Mouse (Mus musculus) liver, embryonic 14.5 days (tissue): ENCODE measurements around the gene Fam49a.

Source experiments
- CTCF ChIP-seq: IDR thresholded peaks from 2 replicates; pipeline ENCODE4 v1.5.1; 2016; ENCODE audit warnings: antibody characterized with exemption, low read depth, control low read depth
- EP300 ChIP-seq: IDR thresholded peaks from 2 replicates; pipeline ENCODE4 v1.6.1; 2016; ENCODE audit warnings: antibody characterized with exemption, low read depth

DNA sequence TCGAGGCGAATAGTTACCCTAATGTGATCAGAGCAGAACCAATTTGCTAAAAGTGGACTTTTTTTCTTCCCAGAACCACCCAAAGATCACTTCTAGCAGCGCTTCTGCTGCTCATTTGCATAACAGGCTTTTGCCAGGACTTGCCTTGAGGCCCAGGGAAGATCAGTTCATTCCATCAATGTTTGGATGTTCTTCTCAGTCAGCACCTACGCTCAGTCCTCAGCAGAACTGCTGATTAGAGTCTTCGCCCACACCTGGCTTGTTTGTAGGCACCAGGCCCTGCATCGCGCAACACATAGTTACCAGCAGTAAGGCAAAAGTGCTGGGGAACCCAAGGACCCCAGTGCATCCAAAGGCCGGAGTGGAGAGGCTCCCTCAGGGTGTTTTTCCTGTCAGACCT is 45.3 kb downstream of the Fam49a start:
- no peak for TF ChIP-seq CTCF
- TF ChIP-seq EP300: no peak
